Mouse (Mus musculus): Measurements from ENCODE around the gene Gpr176. TPM values are rescaled to one million over a fixed set of nuclear protein-coding genes. Genes with fewer than 3 reads are reported as not detected.
"Not testable (repeated sequence)": the region's sequence is repeated elsewhere in the genome, so short reads cannot be mapped to it uniquely, and the experiment has no call there.

Gene Gpr176
- polyA plus RNA-seq, 1 experiment from 2014 or later, result 0.73 TPM

DNA sequence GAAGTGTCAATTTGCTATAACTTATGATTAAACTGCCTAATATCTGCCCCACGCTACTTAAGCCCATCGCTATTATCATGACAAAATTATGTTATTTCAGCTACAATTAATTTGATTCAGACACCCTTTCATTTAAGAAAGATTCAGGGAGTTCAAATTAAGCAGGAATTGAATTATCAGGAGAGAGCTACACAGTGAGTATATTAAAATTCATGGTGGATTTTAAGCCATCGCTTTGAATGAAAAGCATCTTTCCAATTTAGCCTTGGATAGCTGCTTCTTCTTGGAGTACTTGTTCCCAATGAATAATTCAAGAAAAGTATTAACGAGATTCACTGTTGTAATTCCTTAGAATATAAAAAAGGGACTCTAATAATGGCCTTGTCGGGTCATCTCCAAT, 79.6 kb downstream of the Gpr176 start:
- no peaks in the 10 kb centered on the region for H3K9me3 ChIP-seq
- no peaks in the 10 kb centered on the region for H3K36me3 ChIP-seq
- ATAC-seq (ENCODE audit: insufficient number of reproducible peaks, low FRiP score, low TSS enrichment, low read depth), result no peak
- H3K4me2 ChIP-seq, result no peak overlapping the region
- H3K27ac ChIP-seq, result no peak overlapping the region
- H3K9ac ChIP-seq, result no peak overlapping the region
- no peaks in the 10 kb centered on the region for H3K27me3 ChIP-seq
- whole genome bisulfite sequencing, result 86% methylated on average over 5 of the region's 5 CpGs
- no peak overlapping the region for H3K4me3 ChIP-seq
- H3K4me1 ChIP-seq, result peaks cover 6% of the 10 kb centered on the region

DNA sequence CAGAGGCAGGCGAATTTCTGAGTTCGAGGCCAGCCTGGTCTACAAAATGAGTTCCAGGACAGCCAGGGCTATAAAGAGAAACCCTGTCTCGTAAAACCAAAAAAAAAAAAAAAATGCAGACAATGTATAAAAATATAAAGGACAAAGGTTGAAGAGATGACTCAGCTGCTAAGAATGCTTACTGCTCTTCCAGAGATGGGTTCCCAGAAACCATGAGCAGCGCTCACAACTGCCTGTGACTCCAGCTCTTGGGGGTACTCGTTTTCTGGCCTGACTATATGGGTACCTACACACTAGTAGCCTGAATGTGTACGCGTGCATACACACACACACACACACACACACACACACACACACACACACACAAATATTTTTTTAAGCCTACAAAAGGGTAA, 84.2 kb downstream of the Gpr176 start:
- not testable (repeated sequence) for H3K9me3 ChIP-seq; H3K4me1 ChIP-seq; H3K4me2 ChIP-seq; H3K9ac ChIP-seq; H3K36me3 ChIP-seq; H3K27ac ChIP-seq; ATAC-seq (ENCODE audit: insufficient number of reproducible peaks, low FRiP score, low TSS enrichment, low read depth); H3K4me3 ChIP-seq; H3K27me3 ChIP-seq
- 81% methylated on average over 7 of the region's 7 CpGs for WGBS

DNA sequence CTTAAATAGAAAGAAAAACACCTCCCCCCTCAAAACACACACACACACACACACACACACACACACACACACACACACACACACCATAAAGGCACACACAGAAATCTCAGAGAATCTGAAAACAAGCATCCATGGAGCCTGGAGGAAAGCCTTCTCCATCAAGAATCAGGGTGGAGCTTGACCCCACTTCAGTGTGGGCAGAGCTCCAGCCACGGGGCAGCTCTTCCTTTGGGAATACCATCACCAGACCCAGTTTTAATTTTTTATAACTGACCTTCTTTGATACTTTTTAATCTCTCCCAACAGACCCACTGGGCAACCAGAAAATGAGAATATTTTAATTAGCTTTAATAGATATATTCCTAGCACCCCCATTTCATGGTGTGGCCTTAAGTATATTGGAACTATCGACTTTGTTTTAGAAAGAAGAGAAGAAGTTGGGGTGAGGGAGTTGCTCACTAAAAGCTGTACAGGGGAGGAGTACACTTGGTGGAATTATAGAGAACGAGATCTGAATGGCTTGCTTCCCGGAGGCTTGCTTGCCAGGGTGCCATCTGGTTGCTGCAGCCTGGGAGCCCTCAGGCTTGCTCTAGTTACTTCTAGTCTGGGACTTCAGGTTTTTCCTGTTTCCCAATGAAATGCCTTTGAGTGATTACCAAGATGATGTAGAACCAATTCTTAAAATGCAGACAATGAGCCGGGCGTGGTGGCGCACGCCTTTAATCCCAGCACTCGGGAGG, 84.7 kb downstream of the Gpr176 start:
- Histone ChIP-seq H3K36me3 (no peaks in the 10 kb centered on the region), H3K27ac (no peak overlapping the region), H3K4me1 (no peaks in the 10 kb centered on the region), H3K9ac (no peak overlapping the region), H3K4me2 (no peak overlapping the region), H3K27me3 (no peaks in the 10 kb centered on the region), H3K4me3 (no peak overlapping the region), H3K9me3 (no peaks in the 10 kb centered on the region)
- WGBS, result 73% methylated on average over 9 of the region's 9 CpGs
- ATAC-seq (ENCODE audit: insufficient number of reproducible peaks, low FRiP score, low TSS enrichment, low read depth), result no peak

DNA sequence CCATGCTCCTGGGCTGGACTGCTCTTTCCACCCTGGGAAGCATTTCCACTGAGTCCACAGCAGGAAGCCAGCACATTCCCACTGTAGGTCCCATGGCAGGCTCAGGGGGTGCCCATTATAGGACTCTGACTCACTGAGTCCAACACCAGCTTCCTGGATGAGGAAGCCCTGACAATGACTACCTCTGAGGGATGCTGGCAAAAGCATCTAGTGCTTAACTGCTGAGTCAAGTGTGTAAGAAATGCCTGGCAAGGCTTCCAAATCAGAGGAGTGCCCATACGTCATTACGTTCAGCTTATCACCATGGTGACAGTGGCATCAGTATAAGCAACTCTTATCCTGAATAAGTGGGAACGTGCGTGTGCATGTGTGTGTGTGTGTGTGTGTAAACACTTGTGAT, 85.5 kb downstream of the Gpr176 start:
- WGBS, result 86% methylated on average over 4 of the region's 4 CpGs
- Histone ChIP-seq H3K4me2 (no peak overlapping the region), H3K9me3 (no peaks in the 10 kb centered on the region), H3K4me3 (no peak overlapping the region), H3K9ac (no peak overlapping the region), H3K36me3 (no peaks in the 10 kb centered on the region), H3K4me1 (no peaks in the 10 kb centered on the region), H3K27ac (no peak overlapping the region), H3K27me3 (no peaks in the 10 kb centered on the region)
- no peak for ATAC-seq (ENCODE audit: insufficient number of reproducible peaks, low FRiP score, low TSS enrichment, low read depth)

DNA sequence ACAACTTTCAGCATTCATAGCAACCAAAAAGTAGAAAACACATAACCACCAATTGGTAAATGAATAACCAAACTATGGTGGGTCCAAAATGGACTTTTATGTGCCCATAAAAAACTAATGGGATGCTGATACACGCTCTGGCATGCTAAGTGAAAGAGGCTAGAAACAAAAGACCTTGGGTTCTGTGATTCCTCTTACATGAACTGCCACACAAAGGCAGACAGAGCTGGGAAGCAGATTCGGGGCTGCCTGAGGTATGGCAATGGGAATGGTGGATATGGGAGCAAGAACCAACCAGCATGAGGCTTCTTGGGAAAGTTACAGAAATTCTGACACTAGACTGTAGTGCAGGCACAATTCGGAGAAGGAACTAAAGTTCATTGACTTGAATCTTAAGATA, 90.8 kb downstream of the Gpr176 start:
- Histone ChIP-seq H3K4me2 (no peak overlapping the region), H3K4me3 (no peak overlapping the region), H3K9me3 (no peaks in the 10 kb centered on the region), H3K36me3 (no peaks in the 10 kb centered on the region), H3K27me3 (no peaks in the 10 kb centered on the region), H3K27ac (no peak overlapping the region), H3K9ac (no peak overlapping the region), H3K4me1 (no peaks in the 10 kb centered on the region)
- no peak for ATAC-seq (ENCODE audit: insufficient number of reproducible peaks, low FRiP score, low TSS enrichment, low read depth)
- WGBS, result 64% methylated on average over 3 of the region's 3 CpGs

DNA sequence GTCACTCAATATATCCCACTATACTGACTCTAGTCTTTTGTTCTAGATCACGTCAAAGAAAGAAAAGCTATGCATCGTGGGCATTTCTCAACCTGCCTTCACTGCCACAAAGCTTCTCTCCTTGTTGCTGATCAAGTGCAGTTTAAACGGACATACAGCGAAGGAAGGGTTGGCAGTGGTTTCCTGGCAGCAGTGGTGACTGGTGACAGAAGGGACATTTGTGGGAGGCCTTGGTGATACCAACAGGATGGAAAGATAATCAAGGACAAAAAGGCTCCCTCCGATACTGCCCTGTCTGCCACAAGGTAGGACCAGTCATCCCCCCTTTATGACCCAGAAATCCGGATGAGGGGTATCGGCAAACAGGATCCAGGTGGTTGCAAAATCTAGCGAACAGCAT, 95.0 kb downstream of the Gpr176 start:
- 90% methylated on average over 8 of the region's 8 CpGs for WGBS
- no peaks in the 10 kb centered on the region for H3K36me3 ChIP-seq
- no peak overlapping the region for H3K27ac ChIP-seq
- H3K4me2 ChIP-seq, result no peak overlapping the region
- no peaks in the 10 kb centered on the region for H3K27me3 ChIP-seq
- no peak overlapping the region for H3K4me3 ChIP-seq
- ATAC-seq (ENCODE audit: insufficient number of reproducible peaks, low FRiP score, low TSS enrichment, low read depth), result no peak
- no peaks in the 10 kb centered on the region for H3K4me1 ChIP-seq
- H3K9me3 ChIP-seq, result no peaks in the 10 kb centered on the region
- H3K9ac ChIP-seq, result no peak overlapping the region

DNA sequence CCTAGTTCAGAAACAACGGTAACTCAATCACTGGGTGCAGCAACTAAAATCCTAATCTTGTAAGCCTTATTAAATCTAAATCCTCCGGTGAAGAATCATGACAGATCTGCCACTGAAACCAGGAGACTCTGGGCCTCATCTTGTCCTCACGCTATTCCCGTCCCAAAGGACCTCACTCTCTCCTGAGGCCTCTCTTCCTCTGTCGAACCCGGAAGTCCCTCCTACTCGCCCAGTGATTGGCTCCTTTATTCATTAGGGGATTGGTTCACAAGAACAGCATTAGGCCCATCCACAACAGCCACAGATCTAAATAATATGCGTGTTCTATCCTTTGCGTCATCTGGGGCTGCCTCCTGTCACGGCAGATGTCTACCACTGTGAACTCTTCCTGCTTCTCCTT, 101.6 kb downstream of the Gpr176 start:
- Histone ChIP-seq H3K4me1 (no peaks in the 10 kb centered on the region), H3K9me3 (no peaks in the 10 kb centered on the region), H3K27ac (no peak overlapping the region), H3K27me3 (no peaks in the 10 kb centered on the region), H3K4me2 (no peak overlapping the region), H3K4me3 (no peak overlapping the region), H3K36me3 (no peaks in the 10 kb centered on the region), H3K9ac (no peak overlapping the region)
- no peak for ATAC-seq (ENCODE audit: insufficient number of reproducible peaks, low FRiP score, low TSS enrichment, low read depth)
- 86% methylated on average over 10 of the region's 10 CpGs for WGBS

DNA sequence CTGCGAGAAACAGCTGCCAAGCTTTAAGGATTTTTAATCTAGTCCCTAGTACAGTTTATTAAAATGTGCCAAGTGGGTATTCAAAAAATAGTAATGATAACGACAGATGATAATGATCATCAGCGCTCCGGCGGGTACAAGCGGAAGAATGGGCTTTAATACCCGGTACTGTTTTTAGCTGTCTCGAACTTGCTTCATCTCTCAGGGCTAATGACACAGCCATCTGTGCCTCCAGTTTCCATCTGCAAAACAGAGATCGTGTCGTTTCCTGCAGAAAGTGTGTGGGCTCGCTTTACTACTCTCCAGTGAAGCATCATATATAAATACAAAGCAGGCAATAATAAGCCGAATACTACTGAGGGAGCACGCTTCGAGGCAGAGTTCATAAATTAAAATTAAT, 103.0 kb downstream of the Gpr176 start:
- 46% methylated on average over 14 of the region's 14 CpGs for WGBS

DNA sequence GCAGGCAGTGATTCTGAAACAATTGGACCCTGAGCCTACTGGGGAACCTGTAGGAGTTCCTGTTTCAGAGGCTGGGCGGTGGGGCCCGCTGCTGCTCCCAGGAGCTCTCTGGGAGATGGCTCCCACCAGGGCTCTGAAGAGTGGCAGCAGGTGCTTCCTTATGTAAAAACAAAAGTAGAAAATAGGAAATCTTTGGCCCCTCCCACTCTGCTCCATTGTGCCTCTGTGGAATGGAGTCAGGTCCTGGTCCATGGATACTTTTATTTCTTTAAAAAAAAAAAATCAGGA, 109.4 kb downstream of the Gpr176 start:
- no peak for ATAC-seq (ENCODE audit: insufficient number of reproducible peaks, low FRiP score, low TSS enrichment, low read depth)
- WGBS, result 41% methylated on average over 2 of the region's 2 CpGs

More for the DNA sequence above, 103.0 kb downstream of the Gpr176 start:
- Histone ChIP-seq H3K27ac (no peak overlapping the region), H3K9me3 (no peaks in the 10 kb centered on the region), H3K36me3 (no peaks in the 10 kb centered on the region), H3K4me3 (no peak overlapping the region), H3K27me3 (no peaks in the 10 kb centered on the region), H3K9ac (no peak overlapping the region), H3K4me2 (no peak overlapping the region), H3K4me1 (no peaks in the 10 kb centered on the region)
- no peak for ATAC-seq (ENCODE audit: insufficient number of reproducible peaks, low FRiP score, low TSS enrichment, low read depth)

GRCm38 (mm10) chr2:118263151-118263913, 109.9 kb downstream of the Gpr176 start:
- H3K4me2 ChIP-seq, result no peak overlapping the region
- ATAC-seq (ENCODE audit: insufficient number of reproducible peaks, low FRiP score, low TSS enrichment, low read depth), result no peak
- no peaks in the 10 kb centered on the region for H3K27me3 ChIP-seq
- no peaks in the 10 kb centered on the region for H3K36me3 ChIP-seq
- H3K9ac ChIP-seq, result no peak overlapping the region
- no peaks in the 10 kb centered on the region for H3K4me1 ChIP-seq
- no peaks in the 10 kb centered on the region for H3K9me3 ChIP-seq
- WGBS, result 21% methylated on average over 8 of the region's 8 CpGs
- no peak overlapping the region for H3K27ac ChIP-seq
- no peak overlapping the region for H3K4me3 ChIP-seq

More for the DNA sequence above, 109.4 kb downstream of the Gpr176 start:
- H3K4me1 ChIP-seq, result no peaks in the 10 kb centered on the region
- H3K36me3 ChIP-seq, result no peaks in the 10 kb centered on the region
- no peaks in the 10 kb centered on the region for H3K9me3 ChIP-seq
- no peak overlapping the region for H3K27ac ChIP-seq
- no peaks in the 10 kb centered on the region for H3K27me3 ChIP-seq
- no peak overlapping the region for H3K4me3 ChIP-seq
- H3K4me2 ChIP-seq, result no peak overlapping the region
- no peak overlapping the region for H3K9ac ChIP-seq

- ATAC-seq (ENCODE audit: insufficient number of reproducible peaks, low FRiP score, low TSS enrichment, low read depth), result no peak
- WGBS, result 41% methylated on average over 8 of the region's 8 CpGs
- H3K27ac ChIP-seq, result no peak overlapping the region
- H3K27me3 ChIP-seq, result no peaks in the 10 kb centered on the region
- H3K4me1 ChIP-seq, result no peaks in the 10 kb centered on the region
- H3K36me3 ChIP-seq, result no peaks in the 10 kb centered on the region
- H3K9me3 ChIP-seq, result no peaks in the 10 kb centered on the region
- no peak overlapping the region for H3K4me2 ChIP-seq
- no peak overlapping the region for H3K9ac ChIP-seq
- no peak overlapping the region for H3K4me3 ChIP-seq
Measured at GRCm38 (mm10) chr2:118262673-118263072, 110.5 kb downstream of the Gpr176 start.

DNA sequence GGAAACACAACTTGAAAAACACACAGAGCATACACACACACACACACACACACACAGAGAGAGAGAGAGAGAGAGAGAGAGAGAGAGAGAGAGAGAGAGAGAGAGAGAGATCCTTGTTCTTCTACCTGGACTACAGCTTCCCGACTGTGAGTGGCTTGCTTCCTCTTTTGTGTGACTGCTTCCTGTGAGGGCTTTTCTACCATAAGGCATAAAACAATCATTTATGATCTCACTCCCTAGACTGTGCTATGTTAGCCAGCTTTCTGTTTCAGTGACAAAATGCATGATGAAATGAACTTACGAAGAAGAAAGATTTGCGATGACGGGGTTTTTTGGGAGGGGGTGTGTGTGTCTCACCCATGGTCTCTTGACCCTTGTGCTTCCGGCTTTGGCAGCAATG, 113.5 kb downstream of the Gpr176 start:
- no peak for ATAC-seq (ENCODE audit: insufficient number of reproducible peaks, low FRiP score, low TSS enrichment, low read depth)
- WGBS, result 80% methylated on average over 5 of the region's 5 CpGs

More for the DNA sequence above, 113.5 kb downstream of the Gpr176 start:
- H3K27ac ChIP-seq, result no peak overlapping the region
- no peak overlapping the region for H3K4me2 ChIP-seq
- H3K4me3 ChIP-seq, result no peak overlapping the region
- H3K9ac ChIP-seq, result no peak overlapping the region
- no peaks in the 10 kb centered on the region for H3K9me3 ChIP-seq
- no peaks in the 10 kb centered on the region for H3K27me3 ChIP-seq
- H3K4me1 ChIP-seq, result peaks cover 5% of the 10 kb centered on the region
- no peaks in the 10 kb centered on the region for H3K36me3 ChIP-seq

Data from limb, embryonic 15.5 days (tissue).